Mouse (Mus musculus): Measurements from ENCODE around the gene Disp1. TPM values are rescaled to one million over a fixed set of nuclear protein-coding genes. Genes with fewer than 3 reads are reported as not detected.
A peak's percentile ranks its signal among the peaks of the same experiment; 100 is the strongest.

Gene Disp1
- polyA plus RNA-seq, 1 experiment from 2014 or later = 11.5 TPM

GRCm38 (mm10) chr1:183141329-183141728, 80.0 kb downstream of the Disp1 start:
- Histone ChIP-seq H3K36me3 (no peaks in the 10 kb centered on the region), H3K9ac (no peak overlapping the region), H3K9me3 (no peaks in the 10 kb centered on the region), H3K4me3 (no peak overlapping the region), H3K4me2 (replicated peaks) (no peak overlapping the region), H3K27me3 (replicated peaks) (no peaks in the 10 kb centered on the region), H3K27ac (no peak overlapping the region), H3K4me1 (peaks cover 31% of the 10 kb centered on the region)
- ATAC-seq (ENCODE audit: low FRiP score, low read depth) = no peak
- 62% methylated on average over 2 of the region's 2 CpGs for WGBS

- Histone ChIP-seq H3K27ac (no peak overlapping the region), H3K4me2 (replicated peaks) (no peak overlapping the region), H3K4me3 (no peak overlapping the region), H3K27me3 (replicated peaks) (no peaks in the 10 kb centered on the region), H3K36me3 (no peaks in the 10 kb centered on the region), H3K9me3 (no peaks in the 10 kb centered on the region), H3K4me1 (peaks cover 24% of the 10 kb centered on the region), H3K9ac (peak overlapping the region; percentile 10; the same call in 1 of the 2 replicates)
- 53% methylated on average over 12 of the region's 12 CpGs for WGBS
- no peak for ATAC-seq (ENCODE audit: low FRiP score, low read depth)
Observed at GRCm38 (mm10) chr1:183140511-183141268, 80.6 kb downstream of the Disp1 start.

GRCm38 (mm10) chr1:183138088-183138487, 83.2 kb downstream of the Disp1 start:
- Histone ChIP-seq H3K4me3 (no peak overlapping the region), H3K27me3 (replicated peaks) (no peaks in the 10 kb centered on the region), H3K27ac (no peak overlapping the region), H3K9ac (no peak overlapping the region), H3K4me1 (peaks cover 21% of the 10 kb centered on the region), H3K4me2 (replicated peaks) (no peak overlapping the region), H3K36me3 (no peaks in the 10 kb centered on the region), H3K9me3 (no peaks in the 10 kb centered on the region)
- 36% methylated on average over 4 of the region's 4 CpGs for WGBS
- ATAC-seq (ENCODE audit: low FRiP score, low read depth) = no peak

DNA sequence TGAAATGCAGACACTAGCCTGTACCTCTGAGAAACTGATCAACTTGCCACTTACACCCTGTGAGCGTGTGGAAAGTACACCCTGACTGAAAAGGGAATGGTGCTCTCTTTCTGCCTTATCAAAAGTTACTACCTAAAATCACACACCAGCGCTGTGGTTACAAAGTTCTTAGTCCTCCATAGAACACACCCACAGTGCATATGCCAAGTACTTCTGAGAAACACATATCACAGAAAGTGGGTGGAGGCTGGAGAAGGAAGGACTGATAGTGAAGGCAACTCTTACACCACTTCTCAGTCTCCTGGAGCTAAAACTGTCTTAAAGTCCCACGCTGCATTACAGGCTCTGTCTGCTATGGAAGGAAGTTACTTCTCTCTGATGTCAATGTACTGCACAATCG, 86.9 kb downstream of the Disp1 start:
- H3K9ac ChIP-seq = no peak overlapping the region
- H3K4me2 ChIP-seq (replicated peaks) = no peak overlapping the region
- no peaks in the 10 kb centered on the region for H3K27me3 ChIP-seq (replicated peaks)
- 90% methylated on average over 4 of the region's 4 CpGs for WGBS
- H3K27ac ChIP-seq = no peak overlapping the region
- ATAC-seq (ENCODE audit: low FRiP score, low read depth) = no peak
- no peaks in the 10 kb centered on the region; the same call in 1 of the 2 replicates for H3K36me3 ChIP-seq
- H3K9me3 ChIP-seq = no peaks in the 10 kb centered on the region
- H3K4me3 ChIP-seq = no peak overlapping the region
- peaks cover 3% of the 10 kb centered on the region; the same call in 1 of the 2 replicates for H3K4me1 ChIP-seq

- peaks cover 3% of the 10 kb centered on the region; the same call in 1 of the 2 replicates for H3K4me1 ChIP-seq
- H3K36me3 ChIP-seq = no peaks in the 10 kb centered on the region; the same call in 1 of the 2 replicates
- WGBS = 89% methylated on average over 3 of the region's 3 CpGs
- H3K4me3 ChIP-seq = no peak overlapping the region
- no peaks in the 10 kb centered on the region for H3K9me3 ChIP-seq
- no peak for ATAC-seq (ENCODE audit: low FRiP score, low read depth)
- H3K27me3 ChIP-seq (replicated peaks) = no peaks in the 10 kb centered on the region
- no peak overlapping the region for H3K9ac ChIP-seq
- H3K27ac ChIP-seq = no peak overlapping the region
- H3K4me2 ChIP-seq (replicated peaks) = no peak overlapping the region
Observed at GRCm38 (mm10) chr1:183133440-183133839, 87.9 kb downstream of the Disp1 start.

DNA sequence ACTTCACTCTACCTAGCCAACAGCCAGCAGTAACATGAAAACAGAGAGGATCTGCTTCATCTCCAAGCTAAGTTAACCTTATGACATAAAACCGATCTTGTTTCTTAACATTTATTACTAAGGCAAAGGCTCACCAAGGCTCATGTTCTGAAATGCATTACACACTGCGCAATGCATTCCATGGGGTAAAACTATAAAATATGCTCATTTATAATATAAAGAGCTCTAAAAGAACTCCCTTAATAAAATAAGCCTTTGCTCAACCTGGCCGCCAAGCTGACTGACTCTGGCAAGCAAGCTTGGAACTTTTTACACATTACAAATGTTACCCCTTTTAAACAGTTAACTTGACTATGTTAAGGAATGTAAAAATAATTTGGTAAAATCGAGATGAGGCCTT, 94.1 kb downstream of the Disp1 start:
- WGBS = 87% methylated on average over 4 of the region's 4 CpGs
- Histone ChIP-seq H3K4me2 (replicated peaks) (no peak overlapping the region), H3K27me3 (replicated peaks) (no peaks in the 10 kb centered on the region), H3K27ac (no peak overlapping the region), H3K4me3 (no peak overlapping the region), H3K9me3 (no peaks in the 10 kb centered on the region), H3K4me1 (peaks cover 8% of the 10 kb centered on the region; the same call in 1 of the 2 replicates), H3K9ac (no peak overlapping the region), H3K36me3 (no peaks in the 10 kb centered on the region)
- no peak for ATAC-seq (ENCODE audit: low FRiP score, low read depth)

DNA sequence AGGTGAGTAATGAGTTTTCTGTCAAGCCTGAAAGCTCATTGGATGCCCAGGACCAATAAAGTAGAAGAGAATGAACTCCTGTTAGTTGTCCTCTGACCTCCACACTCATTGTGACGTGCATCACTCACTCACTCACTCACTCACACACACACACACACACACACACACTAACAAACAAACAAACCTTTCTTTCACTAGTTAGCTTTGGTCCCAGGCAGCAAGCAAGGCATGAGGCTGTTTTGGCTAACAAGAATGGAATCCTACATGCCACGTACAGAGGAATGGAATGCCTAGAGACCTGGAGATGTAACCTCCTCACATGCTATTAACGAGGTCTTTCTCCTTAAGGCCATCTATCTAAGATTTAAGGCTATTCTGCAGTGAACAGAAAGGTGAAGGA, 97.6 kb downstream of the Disp1 start:
- H3K9ac ChIP-seq = no peak overlapping the region

GRCm38 (mm10) chr1:183120341-183120923, 100.9 kb downstream of the Disp1 start:
- ATAC-seq (ENCODE audit: low FRiP score, low read depth) = no peak
- H3K27me3 ChIP-seq (replicated peaks) = no peaks in the 10 kb centered on the region
- H3K27ac ChIP-seq = no peak overlapping the region
- H3K9me3 ChIP-seq = no peaks in the 10 kb centered on the region
- WGBS = 64% methylated on average over 12 of the region's 12 CpGs
- H3K4me2 ChIP-seq (replicated peaks) = no peak overlapping the region
- H3K9ac ChIP-seq = no peak overlapping the region
- peaks cover 25% of the 10 kb centered on the region for H3K4me1 ChIP-seq
- no peaks in the 10 kb centered on the region for H3K36me3 ChIP-seq
- H3K4me3 ChIP-seq = no peak overlapping the region

More for the DNA sequence above, 97.6 kb downstream of the Disp1 start:
- Histone ChIP-seq H3K4me2 (replicated peaks) (no peak overlapping the region), H3K27me3 (replicated peaks) (no peaks in the 10 kb centered on the region), H3K27ac (no peak overlapping the region), H3K36me3 (no peaks in the 10 kb centered on the region), H3K4me1 (peaks cover 15% of the 10 kb centered on the region; the same call in 1 of the 2 replicates), H3K4me3 (no peak overlapping the region), H3K9me3 (no peaks in the 10 kb centered on the region)
- WGBS = 39% methylated on average over 3 of the region's 3 CpGs
- ATAC-seq (ENCODE audit: low FRiP score, low read depth) = no peak

GRCm38 (mm10) chr1:183117827-183118825, 103.2 kb downstream of the Disp1 start:
- no peaks in the 10 kb centered on the region for H3K9me3 ChIP-seq
- no peaks in the 10 kb centered on the region for H3K36me3 ChIP-seq
- H3K4me2 ChIP-seq (replicated peaks) = no peak overlapping the region
- H3K27me3 ChIP-seq (replicated peaks) = no peaks in the 10 kb centered on the region
- no peak overlapping the region for H3K4me3 ChIP-seq
- no peak for ATAC-seq (ENCODE audit: low FRiP score, low read depth)
- 65% methylated on average over 21 of the region's 21 CpGs for WGBS
- H3K27ac ChIP-seq = no peak overlapping the region
- H3K9ac ChIP-seq = no peak overlapping the region
- peaks cover 28% of the 10 kb centered on the region for H3K4me1 ChIP-seq

GRCm38 (mm10) chr1:183116946-183117826, 104.1 kb downstream of the Disp1 start:
- Histone ChIP-seq H3K27ac (no peak overlapping the region), H3K9ac (no peak overlapping the region), H3K4me3 (no peak overlapping the region), H3K9me3 (no peaks in the 10 kb centered on the region), H3K36me3 (no peaks in the 10 kb centered on the region), H3K4me1 (peaks cover 28% of the 10 kb centered on the region), H3K27me3 (replicated peaks) (no peaks in the 10 kb centered on the region), H3K4me2 (replicated peaks) (no peak overlapping the region)
- ATAC-seq (ENCODE audit: low FRiP score, low read depth) = no peak
- 85% methylated on average over 15 of the region's 15 CpGs for WGBS

DNA sequence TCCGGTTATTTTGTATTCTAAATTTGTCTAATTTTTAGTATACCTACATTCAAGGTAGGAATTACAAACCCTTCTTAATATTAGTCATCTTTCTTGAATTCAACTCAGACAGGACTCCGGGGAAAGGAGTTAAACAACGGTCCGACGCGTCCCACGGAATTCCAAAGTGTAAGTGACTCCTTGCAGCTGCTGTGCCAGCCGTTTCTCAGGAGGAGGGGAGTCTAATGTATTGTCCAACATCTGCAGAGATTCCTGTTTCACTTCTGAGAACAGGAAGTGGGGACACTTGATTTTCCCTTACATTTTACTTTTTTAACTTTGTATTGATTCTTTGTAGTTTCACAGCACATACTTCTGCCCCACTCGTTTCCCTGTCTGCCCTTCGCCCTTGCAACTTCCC, 104.9 kb downstream of the Disp1 start:
- Histone ChIP-seq H3K4me2 (replicated peaks) (no peak overlapping the region), H3K27ac (no peak overlapping the region), H3K36me3 (no peaks in the 10 kb centered on the region), H3K4me1 (peaks cover 28% of the 10 kb centered on the region), H3K4me3 (no peak overlapping the region), H3K27me3 (replicated peaks) (no peaks in the 10 kb centered on the region), H3K9me3 (no peaks in the 10 kb centered on the region), H3K9ac (no peak overlapping the region)
- ATAC-seq (ENCODE audit: low FRiP score, low read depth) = no peak
- WGBS = 65% methylated on average over 10 of the region's 10 CpGs
